Mouse (Mus musculus) R1 (cell line): ENCODE measurements at regions not wholly inside any gene's neighbourhood (a gene's known extent, or its start where the extent isn't known, plus 50 kb on each side); places are given as distances from the start of the nearest gene placed in this dataset.

ENCODE experiments used
- DNase-seq: peaks from one replicate; pipeline ENCODE4 v3.0.0-alpha.2; 2018; ENCODE audit warnings: low read depth, low spot score

DNA sequence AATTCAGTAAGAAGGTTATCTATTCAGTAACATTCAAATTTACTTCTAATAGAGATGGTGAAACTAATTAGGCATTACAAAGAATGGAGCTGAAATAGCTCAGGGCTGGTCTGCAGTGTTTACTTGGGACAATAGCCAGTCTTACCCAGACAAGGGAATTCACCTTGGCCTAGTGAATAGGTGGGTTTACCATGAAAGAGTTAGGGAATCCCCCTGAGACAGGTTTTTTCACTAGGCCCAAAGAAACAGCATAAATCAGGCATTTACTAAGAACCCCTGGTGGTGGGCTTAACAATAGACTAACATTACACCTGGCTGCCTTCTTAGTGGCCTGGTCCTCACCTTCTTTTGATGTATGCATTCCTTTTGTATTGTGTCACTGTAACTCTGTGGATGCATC lies 430.9 kb upstream of the Tmem47 start:
- DNase-seq = peak; percentile 84

DNA sequence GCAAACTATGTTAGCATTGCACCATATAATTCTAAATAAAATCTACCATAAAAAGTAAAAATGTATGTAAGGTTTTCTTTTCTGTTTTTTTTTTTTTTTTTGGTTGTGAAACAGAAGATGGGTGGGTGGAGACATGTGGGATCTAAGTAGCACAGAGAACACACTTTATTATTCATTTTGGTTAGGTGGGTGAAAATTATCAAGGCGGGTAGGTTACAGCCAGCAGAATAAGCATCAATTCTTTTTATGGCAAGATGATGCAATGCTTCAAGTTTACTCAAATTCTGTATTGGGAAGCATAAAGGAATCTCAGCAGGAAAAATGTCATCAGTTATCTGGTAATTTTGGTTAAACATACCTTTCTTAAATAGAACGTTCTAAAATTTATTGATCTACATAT lies 405.9 kb upstream of the Tmem47 start:
- DNase-seq = no peak
